Mouse (Mus musculus) kidney, embryonic 14.5 days (tissue): Measurements from ENCODE around the gene Clasrp. TPM values are rescaled to one million over a fixed set of nuclear protein-coding genes. Genes with fewer than 3 reads are reported as not detected.

Experiments used
- ATAC-seq: fragments of 200-750 bp; cut with Nextera tagmentation; 2 replicates; pipeline ENCODE4 v1.8.0; 2017; ENCODE audit warnings: moderate number of reproducible peaks, mild to moderate bottlenecking, moderate TSS enrichment, moderate library complexity; ENCODE audit not compliant: low FRiP score, low TSS enrichment
- H3K27ac ChIP-seq: fragments of 300-500 bp; sonication (generic); 2 replicates; pipeline ENCODE4 v1.5.1; 2014; ENCODE audit warnings: low read depth, mild to moderate bottlenecking, low read length, moderate library complexity, mixed read lengths
- H3K27me3 ChIP-seq: fragments of 300-500 bp; sonication (generic); 2 replicates; pipeline ENCODE4 v1.6.1; 2014; ENCODE audit warnings: mild to moderate bottlenecking, low read length; ENCODE audit not compliant: control insufficient read depth, insufficient read depth
- H3K36me3 ChIP-seq: fragments of 300-500 bp; sonication (generic); 2 replicates; pipeline ENCODE4 v1.6.1; 2014; ENCODE audit warnings: low read length, mixed read lengths; ENCODE audit not compliant: control insufficient read depth, insufficient read depth
- H3K4me1 ChIP-seq: fragments of 300-500 bp; sonication (generic); 2 replicates; pipeline ENCODE4 v1.6.1; 2014; ENCODE audit warnings: low read length, mixed read lengths; ENCODE audit not compliant: control insufficient read depth, insufficient read depth
- H3K4me2 ChIP-seq: fragments of 300-500 bp; sonication (generic); replicated peaks from 2 replicates; pipeline ENCODE4 v1.6.1; 2014; ENCODE audit warnings: low read depth, mild to moderate bottlenecking, low read length
- H3K4me3 ChIP-seq: fragments of 300-500 bp; sonication (generic); 2 replicates; pipeline ENCODE4 v1.5.1; 2014; ENCODE audit warnings: mild to moderate bottlenecking, low read length
- H3K9ac ChIP-seq: fragments of 300-500 bp; sonication (generic); 2 replicates; pipeline ENCODE4 v1.6.1; 2014; ENCODE audit warnings: low read depth, mild to moderate bottlenecking, low read length, moderate library complexity
- H3K9me3 ChIP-seq: fragments of 300-500 bp; sonication (generic); 2 replicates; pipeline ENCODE4 v1.6.1; 2016; ENCODE audit warnings: low read length; ENCODE audit not compliant: control insufficient read depth
- WGBS: fragments of 180-500 bp; shearing (Covaris S2); extraction: QIAGEN DNeasy Blood & Tissue Kit; methylation state at CpG from one replicate; pipeline ENCODE4 v1.1.7; 2014; 5-methylcytosine and 5-hydroxymethylcytosine counted together
- polyA plus RNA-seq: library from polyadenylated mRNA; unstranded; fragments of >200 nt; fragmentation: Nextera tagmentation; extraction: Ambion mirVana; gene quantifications from 2 replicates; pipeline ENCODE4 v1.2.1, GENCODE M21; 2014

Clasrp gene
- polyA plus RNA-seq, 1 experiment from 2014 or later = 48.4 TPM

- no peaks in the 10 kb centered on the region for H3K9me3 ChIP-seq
- no peak for ATAC-seq
- no peak overlapping the region for H3K9ac ChIP-seq
- H3K27ac ChIP-seq = no peak overlapping the region
- H3K4me1 ChIP-seq = no peaks in the 10 kb centered on the region
- H3K36me3 ChIP-seq = peaks cover 17% of the 10 kb centered on the region
- 75% methylated on average over 5 of the region's 5 CpGs for WGBS
- no peak overlapping the region for H3K4me3 ChIP-seq
- no peaks in the 10 kb centered on the region for H3K27me3 ChIP-seq
- H3K4me2 ChIP-seq = no peak overlapping the region
These were observed 52.7 kb downstream of the Clasrp start for GRCm38 (mm10) chr7:19551634-19552033.

DNA sequence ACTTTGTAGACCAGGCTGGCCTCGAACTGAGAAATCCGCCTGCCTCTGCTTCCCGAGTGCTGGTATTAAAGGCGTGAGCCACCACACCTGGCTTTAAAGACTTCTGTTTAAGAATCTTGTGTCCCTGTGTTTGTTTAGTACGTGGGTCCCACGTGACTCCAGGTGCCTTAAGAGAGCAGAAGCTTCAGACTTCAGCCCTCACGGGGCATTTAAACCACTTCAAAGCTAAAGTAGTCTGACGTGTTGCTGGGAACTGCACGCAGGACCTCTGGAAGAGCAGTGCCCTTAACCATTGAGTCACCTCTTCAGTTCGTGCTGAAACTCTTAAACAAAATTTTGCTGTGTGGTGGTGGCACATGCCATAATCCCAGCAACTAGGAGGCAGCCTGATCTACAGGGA lies 54.9 kb downstream of the Clasrp start:
- H3K27ac ChIP-seq = no peak overlapping the region
- H3K27me3 ChIP-seq = no peaks in the 10 kb centered on the region
- H3K4me2 ChIP-seq = no peak overlapping the region
- peaks cover 15% of the 10 kb centered on the region for H3K36me3 ChIP-seq
- H3K4me3 ChIP-seq = no peak overlapping the region
- ATAC-seq = no peak
- H3K9ac ChIP-seq = no peak overlapping the region
- H3K9me3 ChIP-seq = no peaks in the 10 kb centered on the region
- H3K4me1 ChIP-seq = no peaks in the 10 kb centered on the region
- 84% methylated on average over 10 of the region's 10 CpGs for WGBS

GRCm38 (mm10) chr7:19547344-19547969 lies 56.8 kb downstream of the Clasrp start:
- H3K4me2 ChIP-seq = no peak overlapping the region
- H3K9ac ChIP-seq = no peak overlapping the region
- H3K36me3 ChIP-seq = peaks cover 2% of the 10 kb centered on the region; the same call in 1 of the 2 replicates
- H3K9me3 ChIP-seq = no peaks in the 10 kb centered on the region
- ATAC-seq = no peak
- 90% methylated on average over 2 of the region's 2 CpGs for WGBS
- no peak overlapping the region for H3K4me3 ChIP-seq
- no peaks in the 10 kb centered on the region for H3K4me1 ChIP-seq
- H3K27me3 ChIP-seq = no peaks in the 10 kb centered on the region
- no peak overlapping the region for H3K27ac ChIP-seq

DNA sequence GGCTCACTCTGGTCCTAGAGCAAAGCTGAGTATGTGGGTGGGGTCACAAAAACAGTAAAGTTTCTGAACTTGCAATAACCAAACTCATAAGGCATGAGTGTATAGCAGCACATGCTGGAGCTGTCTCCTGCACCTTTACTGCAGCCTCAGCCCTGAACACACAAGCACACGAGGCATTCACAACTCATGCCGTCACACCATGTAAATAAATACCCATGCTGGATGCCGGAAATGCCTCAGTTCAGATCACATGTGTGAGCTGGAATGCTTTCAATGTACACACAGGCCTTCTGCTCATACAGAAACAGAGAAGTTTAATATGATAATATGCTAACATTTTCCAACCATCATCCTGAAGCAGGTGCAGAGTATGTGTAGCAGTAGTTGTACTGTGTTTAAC lies 58.3 kb downstream of the Clasrp start:
- no peak overlapping the region for H3K4me3 ChIP-seq
- H3K4me1 ChIP-seq = 0 out of 2 replicates have a peak, but pooled peaks cover 7% of the 10 kb centered on the region
- H3K9ac ChIP-seq = no peak overlapping the region
- H3K27ac ChIP-seq = no peak overlapping the region
- 47% methylated on average over 3 of the region's 3 CpGs for WGBS
- no peak for ATAC-seq
- no peak overlapping the region for H3K4me2 ChIP-seq
- H3K27me3 ChIP-seq = no peaks in the 10 kb centered on the region
- no peaks in the 10 kb centered on the region for H3K36me3 ChIP-seq
- no peaks in the 10 kb centered on the region for H3K9me3 ChIP-seq

DNA sequence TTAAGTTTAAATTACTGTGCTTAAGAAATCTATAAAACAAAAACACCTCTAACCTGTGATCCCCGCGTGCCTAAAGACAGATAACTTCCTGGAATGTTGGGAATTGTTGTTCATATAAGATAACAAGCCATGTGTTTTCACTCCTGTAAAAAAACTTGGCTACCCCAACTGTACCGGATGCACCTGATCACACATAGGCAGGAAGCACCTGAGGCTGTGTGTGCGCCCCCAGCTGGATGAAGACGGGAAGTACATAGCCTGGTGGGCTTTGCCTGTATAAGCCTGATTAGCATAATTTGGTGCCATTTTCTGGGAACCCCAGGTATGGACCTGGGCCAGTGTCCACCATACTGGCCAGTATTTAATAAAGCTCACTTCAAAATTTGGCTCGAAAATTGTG lies 60.7 kb downstream of the Clasrp start:
- WGBS = 52% methylated on average over 6 of the region's 6 CpGs
- Histone ChIP-seq H3K36me3 (no peaks in the 10 kb centered on the region), H3K4me3 (no peak overlapping the region), H3K9me3 (no peaks in the 10 kb centered on the region), H3K4me2 (no peak overlapping the region), H3K9ac (no peak overlapping the region), H3K4me1 (0 out of 2 replicates have a peak, but pooled peaks cover 7% of the 10 kb centered on the region), H3K27me3 (no peaks in the 10 kb centered on the region), H3K27ac (no peak overlapping the region)
- ATAC-seq = no peak

GRCm38 (mm10) chr7:19542155-19542691 lies 62.1 kb downstream of the Clasrp start:
- H3K27me3 ChIP-seq = no peaks in the 10 kb centered on the region
- no peaks in the 10 kb centered on the region for H3K9me3 ChIP-seq
- no peak overlapping the region for H3K27ac ChIP-seq
- whole genome bisulfite sequencing = 69% methylated on average over 8 of the region's 8 CpGs
- H3K9ac ChIP-seq = no peak overlapping the region
- H3K36me3 ChIP-seq = no peaks in the 10 kb centered on the region
- no peak overlapping the region for H3K4me3 ChIP-seq
- 0 out of 2 replicates have a peak, but pooled peaks have one; percentile 25 for ATAC-seq
- H3K4me1 ChIP-seq = 0 out of 2 replicates have a peak, but pooled peaks cover 7% of the 10 kb centered on the region
- H3K4me2 ChIP-seq = no peak overlapping the region

GRCm38 (mm10) chr7:19541681-19542154 lies 62.6 kb downstream of the Clasrp start:
- no peak overlapping the region for H3K4me2 ChIP-seq
- H3K27ac ChIP-seq = no peak overlapping the region
- peak; percentile 55 for ATAC-seq
- no peaks in the 10 kb centered on the region for H3K9me3 ChIP-seq
- WGBS = 70% methylated on average over 7 of the region's 7 CpGs
- no peaks in the 10 kb centered on the region for H3K36me3 ChIP-seq
- H3K4me3 ChIP-seq = no peak overlapping the region
- no peaks in the 10 kb centered on the region for H3K27me3 ChIP-seq
- 0 out of 2 replicates have a peak, but pooled peaks cover 7% of the 10 kb centered on the region for H3K4me1 ChIP-seq
- H3K9ac ChIP-seq = no peak overlapping the region

GRCm38 (mm10) chr7:19540771-19541566 lies 63.3 kb downstream of the Clasrp start:
- Histone ChIP-seq H3K4me2 (no peak overlapping the region), H3K27ac (no peak overlapping the region), H3K9ac (no peak overlapping the region), H3K27me3 (no peaks in the 10 kb centered on the region), H3K4me3 (no peak overlapping the region), H3K9me3 (no peaks in the 10 kb centered on the region), H3K36me3 (no peaks in the 10 kb centered on the region; the same call in 1 of the 2 replicates), H3K4me1 (0 out of 2 replicates have a peak, but pooled peaks cover 7% of the 10 kb centered on the region)
- WGBS = 92% methylated on average over 2 of the region's 2 CpGs
- ATAC-seq = 0 out of 2 replicates have a peak, but pooled peaks have one; percentile 5

GRCm38 (mm10) chr7:19534676-19535075 lies 69.6 kb downstream of the Clasrp start:
- Histone ChIP-seq H3K27ac (no peak overlapping the region), H3K4me2 (no peak overlapping the region), H3K9ac (no peak overlapping the region), H3K36me3 (peaks cover 51% of the 10 kb centered on the region), H3K27me3 (no peaks in the 10 kb centered on the region), H3K4me1 (no peaks in the 10 kb centered on the region), H3K9me3 (no peaks in the 10 kb centered on the region), H3K4me3 (no peak overlapping the region)
- ATAC-seq = no peak
- 94% methylated on average over 10 of the region's 10 CpGs for WGBS
